Mouse (Mus musculus) spleen, embryonic (tissue): ENCODE results near the gene Lmo4.

Source experiments
- CTCF ChIA-PET: fragments of 350-600 bp; sonication (Branson Sonifier 250); formaldehyde crosslinking; loops from one replicate; lab custom pipeline; 2022; lab: Charles Lee

The Lmo4 gene

DNA sequence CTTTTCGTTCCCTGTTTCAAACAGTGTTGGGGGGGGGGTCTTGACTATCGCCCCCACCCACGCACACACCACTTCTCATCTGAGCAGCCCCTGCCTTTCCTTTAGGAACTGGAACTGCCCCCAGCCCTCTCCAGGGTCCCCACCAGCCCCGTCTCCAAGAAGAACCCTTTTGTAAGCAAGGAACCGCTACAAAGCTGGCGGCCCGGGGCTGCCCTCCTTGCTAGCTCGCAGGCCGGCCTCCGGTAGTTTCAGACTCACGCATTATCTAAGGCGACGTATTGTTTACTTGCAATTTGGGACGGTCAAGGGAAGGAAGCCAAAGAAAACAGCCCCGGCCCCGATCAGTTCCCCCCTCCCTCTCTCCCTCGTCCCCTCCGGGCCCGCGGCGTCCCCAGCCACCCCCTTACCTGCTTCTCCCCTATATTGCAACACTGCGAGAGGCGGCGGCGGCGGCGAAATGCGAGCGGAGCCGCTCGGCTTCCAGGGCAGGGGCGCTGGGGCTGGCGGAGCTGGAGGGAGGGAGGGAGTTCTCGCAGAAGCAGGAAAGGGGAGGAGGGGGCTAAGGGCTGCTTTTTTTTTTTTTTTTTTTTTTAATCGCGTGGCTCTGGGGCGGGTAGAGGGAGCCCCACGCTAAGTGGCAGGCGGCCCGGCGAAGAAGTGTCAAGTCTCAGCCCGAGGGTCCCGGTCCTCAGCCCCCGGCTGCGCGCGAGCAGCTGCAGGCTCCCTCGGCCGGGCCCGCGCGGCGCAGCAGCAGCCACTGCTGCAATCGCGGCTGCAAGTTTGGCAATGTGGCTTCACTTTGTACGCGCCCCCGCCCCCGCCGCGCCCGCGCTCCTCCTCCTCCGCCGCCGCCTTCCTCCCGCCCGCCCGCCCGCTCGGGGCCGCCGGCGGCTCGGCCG lies at the start of gene Lmo4:
TSS of gene Lmo4 (minus strand) at position 808 of the 899 bp plus-strand sequence.
- CTCF ChIA-PET: interaction anchor here (0.6 to 0.7 kb wide), 4 partner anchors 22 to 1755 kb away, joined by 3 to 13 read pairs (median 4); no protein-coding TSS in a partner anchor

DNA sequence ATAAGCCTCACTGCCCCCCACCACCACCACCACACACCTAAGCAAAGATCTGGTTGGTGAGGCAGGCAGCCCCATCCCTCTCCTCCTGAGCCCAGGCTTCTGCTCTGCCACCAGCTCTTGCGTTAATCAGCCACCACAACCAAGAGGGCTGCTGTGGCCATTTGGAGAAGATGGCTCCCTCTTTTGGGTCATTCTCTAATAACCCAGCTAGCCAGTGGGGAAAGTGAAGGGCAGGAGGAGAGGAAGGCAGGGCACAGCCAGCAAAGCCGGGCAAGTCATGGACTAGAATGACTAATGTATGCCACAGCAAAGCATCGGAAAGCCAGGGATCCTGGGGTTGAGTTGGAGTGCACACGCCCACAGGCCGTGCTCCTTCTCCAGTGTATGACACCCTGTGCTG lies 49.3 kb upstream of the Lmo4 start:
- CTCF ChIA-PET: no interaction called here

DNA sequence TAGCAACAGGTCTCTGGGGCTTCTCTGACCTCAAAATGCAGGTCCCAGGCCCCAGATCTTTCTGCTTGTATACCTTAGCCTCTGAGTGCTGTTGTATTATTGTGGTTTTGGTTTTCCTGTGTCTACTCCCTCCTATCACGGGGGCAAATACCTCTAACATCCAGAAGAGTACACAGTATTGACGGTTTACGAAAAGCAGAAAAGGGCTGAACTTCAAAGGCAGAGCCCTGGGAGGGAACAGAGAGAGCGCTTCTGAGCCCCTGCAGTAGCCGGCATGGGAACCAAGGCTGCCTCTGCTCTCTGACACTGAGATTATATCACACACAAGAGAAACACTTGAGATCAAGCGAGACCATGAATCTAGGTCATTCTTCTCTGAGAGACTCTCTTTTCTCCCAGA lies 48.0 kb upstream of the Lmo4 start:
- CTCF ChIA-PET: no interaction called here

DNA sequence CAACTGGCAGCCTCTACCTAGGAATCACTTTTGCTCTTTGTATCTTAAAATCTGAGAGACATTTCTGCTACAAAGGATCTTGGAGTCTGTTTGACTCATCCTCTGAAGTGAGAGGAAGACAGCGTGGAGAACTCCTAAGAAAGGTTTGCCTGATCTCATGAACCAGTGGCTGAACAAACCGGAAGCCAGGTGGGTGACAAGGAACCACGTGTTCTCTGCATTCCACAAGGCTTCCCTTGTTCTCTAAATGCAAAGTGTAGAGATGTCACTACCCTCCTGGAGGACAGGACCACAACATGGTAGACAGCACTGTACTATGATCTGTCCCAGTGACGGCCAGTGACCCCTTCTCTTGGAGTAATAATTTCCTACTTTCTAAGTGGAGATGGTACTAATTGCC lies 47.1 kb upstream of the Lmo4 start:
- CTCF ChIA-PET: no interaction called here

DNA sequence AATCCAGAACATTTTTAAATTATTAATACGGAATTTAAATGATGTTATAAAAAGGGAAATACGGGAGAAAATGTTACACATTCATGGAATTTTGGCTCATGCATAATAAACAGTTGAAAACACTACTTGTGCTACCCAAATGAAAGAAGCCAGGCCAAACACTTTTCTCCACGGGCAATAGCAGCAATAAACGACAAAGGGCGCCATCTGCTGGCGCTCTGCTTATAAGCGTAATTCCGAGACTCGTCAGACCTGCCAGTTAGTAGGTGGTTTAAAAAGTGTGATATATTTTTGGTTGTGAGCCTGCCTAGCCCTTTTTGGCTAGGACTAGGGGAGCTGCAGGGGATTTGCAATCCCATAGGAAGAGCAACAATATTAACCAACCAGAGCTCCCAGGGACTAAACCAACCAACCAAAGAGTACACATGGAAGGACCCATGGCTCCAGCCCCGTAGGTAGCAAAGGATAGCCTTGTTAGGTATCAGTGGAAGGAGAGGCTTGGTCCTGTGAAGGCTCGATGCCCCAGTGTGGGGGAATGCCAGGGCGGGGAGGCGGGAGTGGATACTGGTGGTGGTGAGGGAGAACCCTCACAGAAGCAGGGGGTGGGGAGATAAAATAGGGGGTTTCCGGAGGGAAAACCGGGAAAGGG lies 37.1 kb upstream of the Lmo4 start:
- CTCF ChIA-PET: interaction anchor here (0.9 kb wide), 1 partner anchor 14 kb away, joined by 4 read pairs; no protein-coding TSS in a partner anchor

DNA sequence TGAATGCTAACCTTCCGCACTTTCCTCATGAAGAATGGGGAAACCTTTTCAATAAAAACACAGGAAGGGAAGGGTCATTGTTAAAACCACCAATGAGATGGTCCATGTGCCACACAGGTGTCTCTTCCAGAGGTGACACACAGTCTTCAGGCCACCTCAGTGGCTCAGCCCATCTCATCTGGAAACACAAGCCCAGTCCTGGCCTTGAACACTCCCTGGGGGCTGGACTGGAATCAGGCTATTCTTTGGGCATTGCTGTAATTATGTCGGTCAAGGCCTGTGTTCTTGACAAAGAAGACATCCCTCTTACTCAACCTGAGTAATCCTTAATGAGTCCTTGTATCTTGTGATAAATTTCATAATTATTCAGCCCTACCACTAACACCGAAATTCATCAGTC lies 36.1 kb upstream of the Lmo4 start:
- CTCF ChIA-PET: interaction anchor here (0.9 kb wide), 1 partner anchor 15 kb away, joined by 4 read pairs; no protein-coding TSS in a partner anchor

DNA sequence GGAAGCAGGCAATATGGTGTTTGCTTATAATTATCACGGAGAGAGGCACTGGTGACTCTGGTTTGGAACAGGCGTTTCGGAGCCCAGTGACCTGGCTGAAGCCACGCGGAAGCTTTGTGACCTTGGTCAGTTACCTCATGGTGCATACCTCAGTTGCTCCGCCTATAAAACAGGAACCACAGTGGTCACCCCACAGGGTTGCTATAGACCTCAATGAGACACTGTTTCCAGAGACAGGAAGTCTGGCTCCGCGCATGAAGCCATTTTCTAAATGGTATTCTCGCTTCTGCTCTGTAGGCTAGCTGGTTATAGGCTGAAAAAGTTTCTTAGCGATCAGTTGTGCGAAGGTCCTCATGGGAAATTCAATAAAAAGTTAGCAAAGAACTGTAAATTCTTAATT lies 33.5 kb upstream of the Lmo4 start:
- CTCF ChIA-PET: no interaction called here

DNA sequence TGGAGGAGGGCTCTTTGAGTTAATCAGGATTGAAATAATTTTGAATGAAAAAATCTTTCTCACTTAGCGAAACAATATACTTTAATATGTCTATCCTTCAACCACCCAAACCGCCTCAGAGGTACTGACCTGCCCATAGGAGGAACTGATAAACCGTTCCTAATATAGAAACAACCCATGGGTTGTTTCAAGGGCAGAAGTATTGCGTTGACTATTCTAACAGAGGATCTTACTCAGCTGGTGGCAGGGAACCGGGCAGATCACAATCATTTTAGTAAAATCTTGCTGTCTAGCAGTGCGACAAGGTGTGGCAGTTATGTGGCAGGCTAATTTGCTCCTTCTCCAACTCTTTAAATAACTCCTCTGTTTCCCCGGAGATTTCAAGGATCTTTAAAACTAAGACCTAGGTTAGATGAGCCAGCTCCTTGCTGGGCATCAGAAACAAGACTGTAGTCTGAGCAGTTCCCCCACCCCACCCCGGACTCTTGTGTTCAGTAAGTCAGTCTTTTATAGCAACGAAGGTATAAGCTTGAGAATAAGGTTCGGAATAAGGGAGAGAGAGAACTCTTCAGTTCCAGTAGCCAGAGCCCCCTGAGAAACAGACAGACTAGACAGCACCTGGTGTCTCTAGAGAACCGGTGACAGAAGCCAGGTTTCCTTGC lies 27.5 kb upstream of the Lmo4 start:
- CTCF ChIA-PET: interaction anchor here (0.8 kb wide), 1 partner anchor 1485 kb away, joined by 4 read pairs; no protein-coding TSS in a partner anchor

DNA sequence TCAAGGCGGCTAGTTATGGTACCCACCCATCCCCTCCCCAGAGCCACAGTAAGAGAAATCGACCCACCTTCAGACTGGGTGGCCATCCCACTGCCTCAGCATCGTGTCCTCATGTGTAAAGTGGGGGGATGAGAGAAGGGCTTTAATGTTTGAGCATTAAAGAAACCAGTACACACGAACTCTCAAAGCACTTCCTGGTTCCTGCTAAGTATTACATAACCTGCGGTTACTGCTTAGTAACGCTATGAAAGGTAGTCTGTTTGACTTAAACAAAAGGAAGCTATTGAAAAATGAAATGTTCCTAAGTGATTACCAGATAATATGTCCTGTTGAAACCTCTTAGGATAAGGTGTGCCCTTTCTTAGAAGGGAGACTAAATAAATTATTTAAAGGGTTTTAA lies 26.9 kb upstream of the Lmo4 start:
- CTCF ChIA-PET: interaction anchor here (0.8 kb wide), 1 partner anchor 1485 kb away, joined by 4 read pairs; no protein-coding TSS in a partner anchor

DNA sequence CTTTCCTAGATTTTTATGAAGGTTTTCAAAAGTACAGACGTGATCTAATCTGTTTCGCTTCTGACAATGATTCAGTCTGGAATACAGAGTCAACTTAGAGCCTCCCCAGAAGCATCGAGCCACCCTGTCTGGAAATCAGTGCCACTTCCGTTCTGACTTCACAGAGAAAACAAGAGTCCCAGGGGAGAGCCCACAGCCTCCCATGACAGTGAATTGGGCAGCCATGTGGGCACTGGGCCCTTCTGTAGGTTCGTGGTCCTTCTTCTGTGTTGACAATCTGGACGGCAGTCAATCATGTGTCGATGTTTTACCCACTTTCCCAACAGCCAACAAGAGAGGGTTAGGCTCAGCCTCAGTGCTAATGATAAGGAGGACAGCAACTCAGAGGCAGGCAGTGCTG lies 26.4 kb upstream of the Lmo4 start:
- CTCF ChIA-PET: no interaction called here

DNA sequence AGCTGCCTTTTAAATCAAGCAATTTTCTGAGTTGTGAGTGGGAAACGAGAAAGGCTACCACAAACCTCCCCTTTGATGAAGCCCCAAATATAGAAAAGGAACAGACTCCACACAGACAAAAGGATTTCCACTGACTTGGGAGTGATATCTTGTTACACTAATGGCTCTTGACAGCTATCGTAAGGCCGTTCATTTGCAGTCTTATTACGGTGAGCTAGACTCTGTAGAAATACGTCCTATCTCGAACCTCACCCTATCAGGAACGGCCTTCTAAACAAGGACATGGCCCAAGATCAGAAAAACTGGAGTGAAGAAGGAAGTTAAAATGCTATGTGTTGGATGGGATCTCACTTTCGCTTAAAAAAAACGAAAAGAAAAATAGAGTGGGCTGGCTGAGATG lies 25.0 kb upstream of the Lmo4 start:
- CTCF ChIA-PET: interaction anchor here (0.7 kb wide), 1 partner anchor 112 kb away, joined by 5 read pairs; no protein-coding TSS in a partner anchor

DNA sequence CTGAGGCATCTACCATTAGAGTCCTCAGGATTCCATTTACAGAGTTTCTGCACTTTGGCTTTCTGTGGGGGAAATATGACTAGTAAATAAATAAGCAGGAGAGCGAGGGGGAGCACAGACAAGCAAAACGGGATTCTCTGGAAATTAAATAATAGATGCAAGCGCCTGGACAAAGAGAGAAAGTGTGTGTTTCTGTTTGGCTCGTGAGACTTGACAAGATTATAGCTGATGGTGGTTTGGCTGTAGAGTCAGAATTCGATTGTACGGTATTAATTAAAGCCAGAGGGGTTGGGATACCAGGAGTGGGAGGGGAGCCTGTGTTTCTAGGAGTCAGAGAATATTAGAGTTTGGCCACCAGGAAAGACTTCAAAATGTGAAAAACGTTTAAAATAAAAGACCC lies 24.3 kb upstream of the Lmo4 start:
- CTCF ChIA-PET: no interaction called here

DNA sequence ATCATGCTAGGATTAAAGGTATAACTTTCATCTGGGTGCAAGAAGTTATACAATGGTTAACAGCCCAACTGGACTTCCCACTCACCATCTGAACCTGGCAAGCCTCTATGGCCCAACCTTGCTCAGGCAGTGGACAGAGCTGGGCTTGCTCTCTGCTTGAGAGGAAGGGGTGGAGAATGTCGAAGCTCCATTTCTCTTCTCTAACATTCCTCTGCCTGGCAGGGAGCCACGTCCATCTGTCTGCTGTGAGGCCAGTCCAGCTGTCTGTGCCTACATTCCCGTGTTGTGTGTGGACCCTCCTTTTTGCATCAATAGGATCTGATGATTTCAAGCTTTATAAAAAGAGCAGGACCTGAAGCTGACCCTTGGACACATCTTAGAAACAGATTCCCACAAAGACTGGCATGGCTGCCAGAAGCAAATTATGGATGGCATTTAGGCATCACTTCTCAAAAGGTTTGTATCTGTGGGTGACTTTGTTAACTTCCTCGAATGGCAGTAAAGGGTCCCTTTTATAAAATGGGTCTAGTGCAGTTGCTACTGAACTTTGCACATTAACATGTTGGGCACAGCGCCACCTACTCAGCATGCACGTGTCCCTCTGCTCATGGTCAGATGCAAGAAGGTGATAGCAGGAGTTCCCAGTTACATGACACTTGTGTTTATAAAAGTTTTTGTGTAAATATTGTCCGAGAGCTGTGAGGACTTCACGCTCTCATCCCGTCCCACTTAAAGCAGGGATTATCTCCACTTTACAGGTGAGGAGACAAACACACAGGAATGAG lies 20.6 kb upstream of the Lmo4 start:
- CTCF ChIA-PET: no interaction called here

DNA sequence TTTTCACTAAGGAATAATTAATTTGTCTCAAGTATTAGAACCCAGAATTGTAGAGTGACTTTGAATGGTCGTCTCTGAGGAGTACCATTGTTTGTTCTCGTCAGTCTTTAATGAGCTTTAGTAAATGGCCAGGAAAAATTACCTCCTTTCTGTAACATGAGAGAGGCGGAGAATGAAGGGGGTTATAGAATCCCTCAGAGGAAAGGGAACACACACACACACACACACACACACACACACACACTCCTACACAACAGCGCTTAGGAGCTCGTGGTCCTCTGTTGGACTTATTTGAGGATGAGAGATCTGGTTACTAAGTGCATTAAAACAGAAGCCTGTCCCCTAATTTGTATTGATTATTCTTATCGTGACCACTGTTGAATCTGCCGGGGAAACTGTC lies 19.6 kb upstream of the Lmo4 start:
- CTCF ChIA-PET: interaction anchor here (0.7 kb wide), 1 partner anchor 625 kb away, joined by 5 read pairs; no protein-coding TSS in a partner anchor

DNA sequence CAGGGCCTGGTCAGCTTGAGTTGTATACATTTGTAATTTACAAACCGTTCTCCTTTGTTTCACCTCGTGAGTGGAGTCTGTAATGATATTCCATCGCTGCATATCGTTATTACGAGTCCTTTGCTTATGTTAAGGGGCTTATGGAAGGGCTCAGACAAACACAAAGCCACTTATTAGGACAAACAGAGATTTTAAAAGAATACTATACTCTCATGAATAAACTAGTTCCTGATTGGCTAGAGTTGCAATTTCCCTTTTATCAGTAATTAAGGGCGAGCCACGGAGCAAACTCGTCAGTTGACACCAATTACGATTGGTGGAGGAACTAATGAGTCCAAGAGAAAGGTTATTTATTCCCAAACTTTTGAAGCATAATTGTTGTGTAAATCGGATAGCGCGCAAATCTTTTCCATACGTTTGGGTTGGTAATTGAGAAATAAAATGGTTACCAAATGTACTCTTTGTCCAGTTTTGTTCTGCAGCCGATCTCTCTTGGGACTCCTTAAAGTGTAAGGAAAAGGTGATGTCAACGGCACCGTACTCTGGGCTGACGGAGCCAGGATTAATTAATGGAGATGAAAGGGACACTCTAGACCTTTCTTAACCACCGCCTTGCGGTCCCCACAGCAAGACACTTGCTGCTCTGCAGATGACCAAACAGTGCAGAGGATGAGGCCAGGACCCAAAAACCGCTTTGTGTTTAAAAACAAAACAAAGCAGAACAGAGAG lies 18.5 kb upstream of the Lmo4 start:
- CTCF ChIA-PET: no interaction called here

DNA sequence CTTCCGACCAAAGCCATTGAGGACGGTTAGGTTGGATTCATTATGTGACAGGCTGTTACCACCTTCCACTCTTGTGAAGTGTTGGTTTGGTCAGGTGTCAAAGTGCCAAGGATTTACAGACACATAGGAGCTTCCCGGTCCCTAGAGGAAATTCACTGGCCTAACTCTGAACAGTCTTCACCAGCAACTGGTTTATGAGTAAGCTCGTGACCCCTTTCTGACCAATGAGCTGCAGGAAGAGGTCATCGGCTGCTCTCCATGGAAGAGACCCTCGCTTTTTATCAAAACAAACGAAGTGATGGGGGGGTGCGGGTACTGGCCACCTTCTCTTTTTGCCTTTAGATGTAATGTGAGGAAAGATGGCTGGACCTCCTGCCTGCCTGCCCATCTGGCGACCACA lies 17.4 kb upstream of the Lmo4 start:
- CTCF ChIA-PET: interaction anchor here (0.5 kb wide), 1 partner anchor 655 kb away, joined by 4 read pairs; no protein-coding TSS in a partner anchor

DNA sequence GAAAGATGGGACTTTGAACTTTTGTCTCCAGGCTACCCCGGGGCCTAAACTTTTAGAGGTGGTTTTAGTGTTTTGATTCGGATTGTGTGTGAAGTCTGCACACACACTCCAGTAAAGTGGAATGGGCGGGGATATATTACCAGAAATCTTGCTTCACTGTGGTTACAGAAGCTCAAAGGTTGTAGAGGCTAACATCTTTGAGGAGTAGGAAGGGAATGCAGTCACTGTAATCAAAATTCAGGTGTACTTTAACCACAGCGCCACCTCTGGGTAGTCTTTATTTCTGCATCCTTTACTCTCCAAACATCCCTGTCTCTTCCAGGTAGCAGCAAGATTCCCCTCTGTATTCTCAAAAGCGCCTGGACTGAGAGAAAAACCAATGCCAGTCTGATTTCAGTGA lies 2.5 kb upstream of the Lmo4 start:
- CTCF ChIA-PET: interaction anchor here (1.0 kb wide), 1 partner anchor 9 kb away, joined by 6 read pairs; no protein-coding TSS in a partner anchor

DNA sequence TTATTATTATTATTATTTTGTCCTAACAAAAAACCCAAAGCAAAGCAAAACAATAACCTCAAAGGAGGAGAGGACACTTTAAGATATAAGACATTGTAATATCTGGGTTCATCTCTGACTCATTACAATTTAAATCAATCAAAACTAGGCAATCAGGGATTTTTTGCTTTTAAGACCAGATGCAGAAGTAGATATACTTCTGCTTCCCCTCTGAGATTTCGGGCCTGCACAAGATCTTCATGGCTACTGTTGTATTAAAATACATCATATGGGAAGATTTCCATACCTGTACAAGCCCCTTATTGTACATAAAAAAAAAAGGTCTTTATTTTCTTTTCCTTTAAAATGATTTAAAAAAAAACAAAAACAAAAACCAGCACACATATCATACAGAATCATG lies 1.9 kb upstream of the Lmo4 start:
- CTCF ChIA-PET: no interaction called here

DNA sequence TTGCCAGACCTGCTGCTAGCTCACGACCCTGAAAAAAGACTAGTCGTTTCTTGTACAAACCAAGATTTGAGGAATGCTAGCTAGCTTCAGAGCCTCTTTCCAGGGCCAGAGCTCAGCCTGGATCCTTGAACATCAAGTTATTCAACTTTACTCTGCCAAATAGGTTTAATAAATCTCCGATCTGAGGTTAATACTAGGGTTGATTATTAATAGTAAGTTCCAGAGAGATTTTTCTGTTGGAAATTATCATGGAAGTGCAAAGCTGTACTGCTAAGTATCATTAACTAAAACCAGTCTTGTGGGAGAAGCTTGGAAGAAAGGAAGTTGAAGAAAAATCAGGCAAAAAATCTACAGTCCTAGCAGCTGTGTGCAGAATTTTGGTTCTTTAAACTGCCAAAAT lies 1.2 kb upstream of the Lmo4 start:
- CTCF ChIA-PET: no interaction called here
